Mouse (Mus musculus) forelimb bud, embryonic 11.5 days (tissue): ENCODE data around the gene Olfr522.

Experiments
- DNase-seq: peaks from one replicate; pipeline ENCODE4 v3.0.0-alpha.2; 2012; ENCODE audit warnings: low read depth, low spot score

Gene Olfr522

DNA sequence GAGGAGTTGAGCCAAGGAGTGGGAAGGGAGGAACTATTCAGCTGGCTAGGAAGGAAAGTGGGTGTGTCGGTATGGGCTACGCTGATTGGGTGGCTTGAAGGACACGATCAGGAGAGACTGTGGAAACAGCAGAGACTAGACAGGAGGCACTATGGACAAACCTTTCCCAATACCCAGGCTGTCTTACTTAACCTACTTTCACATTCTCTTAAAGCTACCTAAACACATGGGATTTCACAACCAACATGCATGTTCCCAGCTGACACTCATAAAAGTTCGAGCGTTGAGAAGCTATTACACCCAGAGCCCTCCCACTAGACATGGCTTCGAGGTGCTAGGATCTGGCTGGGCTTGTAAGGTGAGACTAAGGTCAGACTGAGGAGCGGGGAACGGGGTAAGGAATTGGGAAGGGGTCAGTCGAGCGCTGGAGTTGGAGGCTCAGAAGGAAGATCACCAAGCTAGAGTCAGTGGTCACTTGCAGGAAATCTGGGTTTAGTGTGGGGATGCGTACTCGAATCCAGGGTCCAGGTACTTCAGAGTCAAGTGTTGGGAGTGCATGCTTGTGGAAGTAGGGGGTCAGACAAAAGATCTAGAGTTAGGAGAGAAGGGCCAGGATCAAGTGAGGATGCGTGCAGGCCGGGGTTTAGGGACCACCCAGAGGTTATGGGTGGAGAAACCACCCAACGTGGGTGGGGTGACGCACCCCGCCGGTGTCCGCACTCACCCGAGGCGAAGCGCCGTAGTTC, 48.8 kb downstream of the Olfr522 start, which contains the start of gene Paox:
Paox (plus strand) TSS at position 217 of the 746 bp plus-strand sequence.
- peak; percentile 68 for DNase-seq

- no peak for DNase-seq
Observed at GRCm38 (mm10) chr7:140111943-140112342, 52.6 kb downstream of the Olfr522 start.
